Mouse (Mus musculus) stomach, embryonic 14.5 days (tissue): Measurements from ENCODE around the gene Dand5. TPM values are rescaled to one million over a fixed set of nuclear protein-coding genes. Genes with fewer than 3 reads are reported as not detected.

ENCODE experiments used
- ATAC-seq: fragments of 200-750 bp; cut with Nextera tagmentation; 2 replicates; pipeline ENCODE4 v1.8.0; 2017; ENCODE audit warnings: low read depth, moderate TSS enrichment; ENCODE audit not compliant: insufficient number of reproducible peaks, insufficient read depth, low FRiP score
- H3K27ac ChIP-seq: fragments of 300-500 bp; sonication (generic); 2 replicates; pipeline ENCODE4 v1.5.1; 2014; ENCODE audit warnings: mild to moderate bottlenecking, low read length, moderate library complexity, mixed read lengths
- H3K27me3 ChIP-seq: fragments of 300-500 bp; sonication (generic); 2 replicates; pipeline ENCODE4 v1.6.1; 2014; ENCODE audit warnings: low read length, control low read depth, mixed read lengths; ENCODE audit not compliant: control insufficient read depth, insufficient read depth
- H3K36me3 ChIP-seq: fragments of 300-500 bp; sonication (generic); 2 replicates; pipeline ENCODE4 v1.6.1; 2014; ENCODE audit warnings: mild to moderate bottlenecking, control low read depth, low read length, moderate library complexity, mixed read lengths; ENCODE audit not compliant: control insufficient read depth, insufficient read depth
- H3K4me1 ChIP-seq: fragments of 300-500 bp; sonication (generic); 2 replicates; pipeline ENCODE4 v1.6.1; 2014; ENCODE audit warnings: low read length, control low read depth, mixed read lengths; ENCODE audit not compliant: control insufficient read depth, insufficient read depth
- H3K4me2 ChIP-seq: fragments of 300-500 bp; sonication (generic); replicated peaks from 2 replicates; pipeline ENCODE4 v1.6.1; 2014; ENCODE audit warnings: low read depth, low read length, control low read depth
- H3K4me3 ChIP-seq: fragments of 300-500 bp; sonication (generic); 2 replicates; pipeline ENCODE4 v1.5.1; 2014; ENCODE audit warnings: low read depth, low read length, control low read depth
- H3K9ac ChIP-seq: fragments of 300-500 bp; sonication (generic); replicated peaks from 2 replicates; pipeline ENCODE4 v1.6.1; 2014; ENCODE audit warnings: low read depth, mild to moderate bottlenecking, control low read depth, low read length, moderate library complexity, mixed read lengths
- H3K9me3 ChIP-seq: fragments of 300-500 bp; sonication (generic); 2 replicates; pipeline ENCODE4 v1.6.1; 2016; ENCODE audit warnings: low read depth, low read length, control low read depth; ENCODE audit not compliant: control insufficient read depth
- WGBS: fragments of 180-500 bp; shearing (Covaris S2); extraction: QIAGEN DNeasy Blood & Tissue Kit; methylation state at CpG from one replicate; pipeline ENCODE4 v1.1.7; 2014; 5-methylcytosine and 5-hydroxymethylcytosine counted together
- polyA plus RNA-seq: library from polyadenylated mRNA; unstranded; fragments of >200 nt; fragmentation: Nextera tagmentation; extraction: Ambion mirVana; gene quantifications from 2 replicates; pipeline ENCODE4 v1.2.1, GENCODE M21; 2014

Gene Dand5
- polyA plus RNA-seq, 1 experiment from 2014 or later, result 7.6 TPM

- peak overlapping the region; percentile 89; the same call in 1 of the 2 replicates for H3K27ac ChIP-seq
- H3K36me3 ChIP-seq, result no peaks in the 10 kb centered on the region; the same call in 1 of the 2 replicates
- peak overlapping the region; percentile 34 for H3K4me2 ChIP-seq
- no peak for ATAC-seq
- 4% methylated on average over 9 of the region's 9 CpGs for WGBS
- H3K4me3 ChIP-seq, result peak overlapping the region; percentile 18
- H3K9ac ChIP-seq, result no peak overlapping the region
- peaks cover 27% of the 10 kb centered on the region for H3K4me1 ChIP-seq
- no peaks in the 10 kb centered on the region for H3K9me3 ChIP-seq
- H3K27me3 ChIP-seq, result peaks cover 28% of the 10 kb centered on the region
Measured at GRCm38 (mm10) chr8:84773304-84773703, 49.3 kb downstream of the Dand5 start.

DNA sequence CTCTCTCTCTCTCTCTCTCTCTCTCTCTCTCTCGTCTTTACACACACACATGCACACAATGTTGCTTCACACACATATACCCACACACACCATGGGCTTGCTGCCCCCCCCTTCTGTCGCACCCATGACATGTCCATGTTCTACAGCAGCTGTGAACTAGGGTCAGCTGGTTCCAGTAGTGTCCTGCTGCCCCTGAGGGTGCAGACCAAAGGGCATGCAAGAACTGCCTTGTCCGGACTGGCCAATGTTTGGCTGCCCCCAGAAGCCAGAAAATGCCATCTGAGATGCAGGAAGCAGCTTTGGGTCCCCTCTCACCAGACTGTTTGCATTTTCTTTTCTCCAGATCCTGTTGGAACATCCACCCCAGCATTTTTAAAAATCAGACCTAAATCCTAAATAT is 50.0 kb downstream of the Dand5 start:
- 12% methylated on average over 3 of the region's 3 CpGs for WGBS
- H3K9me3 ChIP-seq, result no peaks in the 10 kb centered on the region
- no peak for ATAC-seq
- H3K4me2 ChIP-seq, result peak overlapping the region; percentile 34
- H3K27me3 ChIP-seq, result peaks cover 22% of the 10 kb centered on the region
- peaks cover 27% of the 10 kb centered on the region for H3K4me1 ChIP-seq
- no peaks in the 10 kb centered on the region; the same call in 1 of the 2 replicates for H3K36me3 ChIP-seq
- H3K9ac ChIP-seq, result no peak overlapping the region; the same call in 1 of the 2 replicates
- no peak overlapping the region for H3K4me3 ChIP-seq
- H3K27ac ChIP-seq, result no peak overlapping the region

DNA sequence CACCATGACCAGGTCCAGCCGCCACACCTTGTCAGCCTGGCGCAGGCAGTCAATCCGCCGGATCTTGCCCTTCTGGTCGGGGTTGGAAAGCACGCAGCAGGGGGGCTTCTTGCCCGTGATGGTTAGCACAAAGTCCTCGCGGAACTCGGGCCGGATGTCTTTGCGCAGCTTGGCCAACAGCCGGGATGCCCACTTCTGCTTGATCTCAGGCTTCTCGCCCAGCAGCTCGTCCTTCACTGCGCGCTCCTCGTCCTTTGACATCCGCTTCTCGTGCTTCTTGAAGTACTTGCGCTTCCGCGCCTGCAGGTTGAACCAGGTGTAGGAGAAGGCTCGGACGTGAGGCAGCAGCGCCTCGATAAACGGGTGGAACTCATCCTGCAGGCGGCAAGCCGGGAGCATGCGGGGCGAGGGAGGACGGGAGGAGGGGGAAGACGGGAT is 50.7 kb downstream of the Dand5 start:
- Histone ChIP-seq H3K9ac (no peak overlapping the region), H3K27me3 (peaks cover 18% of the 10 kb centered on the region), H3K4me1 (peaks cover 27% of the 10 kb centered on the region), H3K27ac (no peak overlapping the region), H3K4me2 (peak overlapping the region; percentile 34), H3K36me3 (peaks cover 2% of the 10 kb centered on the region; the same call in 1 of the 2 replicates), H3K4me3 (peak overlapping the region; percentile 1; the same call in 1 of the 2 replicates), H3K9me3 (no peaks in the 10 kb centered on the region)
- WGBS, result 18% methylated on average over 34 of the region's 34 CpGs
- no peak for ATAC-seq

GRCm38 (mm10) chr8:84771000-84771687 is 51.5 kb downstream of the Dand5 start:
- H3K36me3 ChIP-seq, result peaks cover 2% of the 10 kb centered on the region; the same call in 1 of the 2 replicates
- H3K4me3 ChIP-seq, result no peak overlapping the region
- H3K27me3 ChIP-seq, result peaks cover 14% of the 10 kb centered on the region
- ATAC-seq, result no peak
- H3K9me3 ChIP-seq, result no peaks in the 10 kb centered on the region
- H3K4me1 ChIP-seq, result peaks cover 28% of the 10 kb centered on the region
- 45% methylated on average over 5 of the region's 5 CpGs for WGBS
- peak overlapping the region; percentile 5; the same call in 1 of the 2 replicates for H3K4me2 ChIP-seq
- H3K27ac ChIP-seq, result peak overlapping the region; percentile 55; the same call in 1 of the 2 replicates
- no peak overlapping the region for H3K9ac ChIP-seq

GRCm38 (mm10) chr8:84770100-84770953 is 52.3 kb downstream of the Dand5 start:
- peaks cover 7% of the 10 kb centered on the region; the same call in 1 of the 2 replicates for H3K27me3 ChIP-seq
- H3K9me3 ChIP-seq, result no peaks in the 10 kb centered on the region
- 43% methylated on average over 12 of the region's 12 CpGs for WGBS
- no peak overlapping the region for H3K4me2 ChIP-seq
- peaks cover 27% of the 10 kb centered on the region for H3K4me1 ChIP-seq
- peaks cover 2% of the 10 kb centered on the region; the same call in 1 of the 2 replicates for H3K36me3 ChIP-seq
- peak overlapping the region; percentile 55; the same call in 1 of the 2 replicates for H3K27ac ChIP-seq
- ATAC-seq, result peak; percentile 42; the same call in 1 of the 2 replicates
- H3K4me3 ChIP-seq, result no peak overlapping the region
- no peak overlapping the region for H3K9ac ChIP-seq

DNA sequence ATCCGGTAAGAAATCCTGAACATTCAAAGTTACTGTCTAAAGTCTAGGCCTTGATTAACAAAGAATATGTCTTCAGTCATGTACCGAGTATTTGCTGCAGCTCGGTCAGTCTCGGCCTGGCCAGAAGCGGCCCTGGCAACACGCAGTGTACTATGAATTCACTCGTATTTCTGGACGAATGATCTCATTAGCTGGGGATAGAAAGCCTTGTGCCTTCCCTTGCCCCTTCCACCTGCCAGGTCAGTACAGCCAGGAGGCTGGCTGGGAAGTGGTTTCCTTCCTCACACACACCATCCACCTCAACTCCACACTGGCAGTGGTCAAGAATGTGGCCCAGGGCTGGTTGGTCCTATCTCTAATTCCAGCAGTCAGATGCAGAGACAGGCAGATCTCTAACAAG is 53.3 kb downstream of the Dand5 start:
- 90% methylated on average over 8 of the region's 8 CpGs for WGBS

GRCm38 (mm10) chr8:84768343-84769095 is 54.1 kb downstream of the Dand5 start:
- no peaks in the 10 kb centered on the region for H3K9me3 ChIP-seq
- no peak for ATAC-seq

More for the DNA sequence above, 53.3 kb downstream of the Dand5 start:
- Histone ChIP-seq H3K9me3 (no peaks in the 10 kb centered on the region), H3K4me2 (no peak overlapping the region), H3K9ac (no peak overlapping the region), H3K27ac (no peak overlapping the region), H3K36me3 (peaks cover 2% of the 10 kb centered on the region; the same call in 1 of the 2 replicates), H3K4me3 (no peak overlapping the region), H3K27me3 (peaks cover 7% of the 10 kb centered on the region; the same call in 1 of the 2 replicates), H3K4me1 (peaks cover 24% of the 10 kb centered on the region)
- ATAC-seq, result no peak

More at GRCm38 (mm10) chr8:84768343-84769095, 54.1 kb downstream of the Dand5 start:
- Histone ChIP-seq H3K36me3 (peaks cover 2% of the 10 kb centered on the region; the same call in 1 of the 2 replicates), H3K27ac (no peak overlapping the region), H3K27me3 (peaks cover 10% of the 10 kb centered on the region; the same call in 1 of the 2 replicates), H3K4me2 (no peak overlapping the region), H3K9ac (no peak overlapping the region), H3K4me3 (no peak overlapping the region), H3K4me1 (peaks cover 30% of the 10 kb centered on the region)
- WGBS, result 90% methylated on average over 14 of the region's 14 CpGs
